Mouse (Mus musculus) megakaryocyte, embryonic 14.5 days (primary cell): Measurements from ENCODE around the gene Nrg3.

Experiments
- FLI1 ChIP-seq: IDR thresholded peaks from 2 replicates; pipeline ENCODE4 v1.6.1; 2012; ENCODE audit warnings: low read length, inconsistent platforms, mixed read lengths
- GATA1 ChIP-seq: IDR thresholded peaks from 3 replicates; pipeline ENCODE4 v1.6.1; 2012; ENCODE audit warnings: mixed read lengths, low read length, inconsistent platforms, borderline replicate concordance

DNA sequence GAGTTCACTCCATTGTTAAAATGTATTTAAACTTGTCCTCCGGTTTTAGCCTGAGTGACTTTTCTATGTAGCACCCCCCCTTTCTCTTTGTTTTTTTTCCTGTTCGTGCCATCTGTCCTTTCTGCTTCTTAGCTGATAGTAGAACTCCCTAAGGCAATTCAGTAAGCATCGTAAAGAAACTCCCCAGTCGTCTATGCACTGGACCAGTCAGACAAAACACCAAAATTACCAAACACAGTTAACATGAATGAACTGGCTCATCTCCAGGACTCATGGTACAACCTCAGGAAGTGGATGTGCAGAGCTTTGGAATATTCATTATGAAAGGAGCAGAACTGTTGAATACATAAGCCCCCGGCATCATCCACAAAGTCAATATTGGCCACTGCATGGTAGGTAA lies 429.5 kb downstream of the Nrg3 start:
- TF ChIP-seq GATA1 (no peak), FLI1 (no peak)
